Mouse (Mus musculus): Measurements from ENCODE around the gene Lrrc7. TPM values are rescaled to one million over a fixed set of nuclear protein-coding genes. Genes with fewer than 3 reads are reported as not detected.

Gene Lrrc7
- total RNA-seq (2023): not detected

DNA sequence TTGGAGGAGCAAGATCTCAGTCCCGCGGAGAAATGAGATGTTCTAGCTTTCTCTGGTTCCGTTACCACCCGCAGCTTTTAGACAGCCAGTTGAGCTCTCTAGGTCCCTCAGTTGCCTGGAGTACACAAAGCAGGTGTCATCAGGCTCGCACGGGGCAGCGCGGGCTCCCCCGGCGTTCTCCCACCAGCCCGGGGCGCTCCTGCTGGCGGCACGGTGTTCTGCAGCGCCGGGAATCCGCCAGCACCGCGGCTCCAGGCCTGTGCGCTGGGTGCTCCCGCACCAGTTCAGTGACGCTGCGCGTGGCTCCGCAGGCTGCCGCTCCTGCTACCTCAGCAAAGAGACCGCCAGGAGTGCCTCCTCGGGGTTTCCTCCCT is at the start of gene Lrrc7:
Lrrc7 (minus strand) TSS at position 235 of the 374 bp plus-strand sequence.

GRCm38 (mm10) chr3:158036329-158036988 is 525.6 kb downstream of the Lrrc7 start, which contains the start of the genes Srsf11 and Lrrc40:
Gene Srsf11, minus strand, starts transcription at chr3:158036639.
Gene Lrrc40, plus strand, starts transcription at chr3:158036662.

Measured in CD4-positive naive resting alpha-beta T cell, adult 57 days (primary cell).